Comparison of ENCODE assay signal across 30 mouse cellular contexts in genomic region chr7:39804276-39804675, GRCm38 (mm10).
A peak's percentile ranks its signal among the peaks of the same experiment; 100 is the strongest.
DNase-seq lines count a peak whose midpoint lies in the region; ATAC-seq lines count a peak whose summit lies in the region.
"Had no signal": no experiment of that assay in that cellular context is flagged by ENCODE, and none has a peak within 500 bp of the region (broad histone marks: within the 10 kb centered on the region; RNA-seq: fewer than 3 reads in every experiment).

No protein-coding gene starts in this region.

- H3K36me3 ChIP-seq in heart, embryonic 12.5 days, result no peaks in the 10 kb centered on the region
- H3K36me3 ChIP-seq: embryonic facial prominence, embryonic 12.5 days; heart, embryonic 15.5 days; limb, embryonic 12.5 days; lung, embryonic 15.5 days; midbrain, embryonic 10.5 days; neural tube, embryonic 12.5 days had no signal

- H3K4me1 ChIP-seq in heart, embryonic 12.5 days (replicated peaks), result no peaks in the 10 kb centered on the region
- H3K4me1 ChIP-seq: embryonic facial prominence, embryonic 12.5 days; heart, embryonic 15.5 days; limb, embryonic 12.5 days; lung, embryonic 15.5 days; midbrain, embryonic 10.5 days; neural tube, embryonic 12.5 days had no signal

- DNase-seq in layer of hippocampus, adult 18-20 months (ENCODE audit: low spot score in 2 of 2), result peak; percentile 1 to 33
- no peak for DNase-seq in layer of hippocampus, postnatal 14 days (ENCODE audit: low spot score in 2 of 2)
- peak; percentile 65 for DNase-seq in right cerebral cortex, adult 18-20 months
- DNase-seq in right cerebral cortex, postnatal 25 days, result no peak
- DNase-seq in Muller cell, postnatal 12 days (ENCODE audit: inconsistent ontology term), result peak; percentile 2
- peak; percentile 2 to 38 for DNase-seq in left cerebral cortex, postnatal 14 days (ENCODE audit: low spot score in 2 of 2)
- no peak for DNase-seq in ovary, adult 18-20 months (ENCODE audit: low spot score)
- DNase-seq: adrenal gland, adult 2 months; B cell, adult 2 months; cerebellum, adult 9-10 months; cerebellum, postnatal 36 days; embryo, embryonic 11 days; gastrocnemius, postnatal 10 days; kidney, adult 2 months; kidney, postnatal 4 days; layer of hippocampus, postnatal 36 days; thymus, postnatal 4 days had no signal

- no peaks in the 10 kb centered on the region for H3K9me3 ChIP-seq in heart, embryonic 12.5 days (replicated peaks)
- H3K9me3 ChIP-seq: embryonic facial prominence, embryonic 12.5 days; heart, embryonic 15.5 days; limb, embryonic 12.5 days; lung, embryonic 15.5 days; midbrain, embryonic 10.5 days; neural tube, embryonic 12.5 days had no signal

- WGBS in heart, embryonic 12.5 days, result 69% methylated on average over 3 of the region's 3 CpGs

- no peak overlapping the region for H3K27ac ChIP-seq in heart, embryonic 12.5 days (ENCODE audit: poor library complexity, severe bottlenecking)
- H3K27ac ChIP-seq: embryonic facial prominence, embryonic 12.5 days; heart, embryonic 15.5 days; kidney, postnatal 0 days; limb, embryonic 12.5 days; lung, embryonic 15.5 days; midbrain, embryonic 10.5 days; neural tube, embryonic 12.5 days had no signal

- no peaks in the 10 kb centered on the region for H3K27me3 ChIP-seq in heart, embryonic 12.5 days (replicated peaks)
- H3K27me3 ChIP-seq: embryonic facial prominence, embryonic 12.5 days; heart, embryonic 15.5 days; limb, embryonic 12.5 days; lung, embryonic 15.5 days; neural tube, embryonic 12.5 days had no signal

- no peak for ATAC-seq in heart, embryonic 12.5 days (ENCODE audit: insufficient number of reproducible peaks, low FRiP score)
- ATAC-seq: activated CD4-positive, CD25-positive, alpha-beta regulatory T cell, adult 4 months; forebrain, embryonic 14.5 days; hindbrain, embryonic 16.5 days had no signal

- intact Hi-C loops in left cerebral cortex, postnatal 14 days (cut with DNase I), result no loop called here

- no peak overlapping the region for H3K4me2 ChIP-seq in heart, embryonic 12.5 days
- H3K4me2 ChIP-seq: embryonic facial prominence, embryonic 12.5 days; heart, embryonic 15.5 days; limb, embryonic 12.5 days; liver, embryonic 11.5 days; lung, embryonic 15.5 days; neural tube, embryonic 12.5 days had no signal

- no peak overlapping the region for H3K4me3 ChIP-seq in heart, embryonic 12.5 days
- H3K4me3 ChIP-seq: embryonic facial prominence, embryonic 12.5 days; heart, embryonic 15.5 days; limb, embryonic 12.5 days; lung, embryonic 15.5 days; midbrain, embryonic 10.5 days; myocyte; neural tube, embryonic 12.5 days had no signal

- H3K9ac ChIP-seq in heart, embryonic 12.5 days, result no peak overlapping the region
- H3K9ac ChIP-seq: embryonic facial prominence, embryonic 12.5 days; heart, embryonic 15.5 days; limb, embryonic 12.5 days; lung, embryonic 15.5 days; neural tube, embryonic 12.5 days had no signal

Comparison
In these comparisons a context has a peak if more than half of its experiments do, and no peak if none do; other contexts are left out.
1. DNase-seq: peak in layer of hippocampus, adult 18-20 months (2 of 2), right cerebral cortex, adult 18-20 months (single experiment), Muller cell, postnatal 12 days (single experiment) and left cerebral cortex, postnatal 14 days (2 of 2); none in layer of hippocampus, postnatal 14 days (0 of 2), right cerebral cortex, postnatal 25 days (single experiment) and ovary, adult 18-20 months (single experiment).